Mouse (Mus musculus): ENCODE measurements around the gene Gramd4.

- TF ChIP-seq CTCF (conservative IDR thresholded peaks at IDR 0.05; ENCODE audit: insufficient read depth, insufficient read length, low read depth, low read length) (no peak), POLR2A (IDR thresholded peaks at IDR 0.05; ENCODE audit: low read depth, low read length) (no peak)
These were observed 7.2 kb upstream of the Gramd4 start for GRCm38 (mm10) chr15:86050170-86050743.
